Mouse (Mus musculus) thymus, postnatal 14 days (tissue): ENCODE results near the gene Sars2.
A peak's percentile ranks its signal among the peaks of the same experiment; 100 is the strongest.

ENCODE experiments used
- DNase-seq: peaks from one replicate; pipeline ENCODE4 v3.0.0; 2021

The Sars2 gene

DNA sequence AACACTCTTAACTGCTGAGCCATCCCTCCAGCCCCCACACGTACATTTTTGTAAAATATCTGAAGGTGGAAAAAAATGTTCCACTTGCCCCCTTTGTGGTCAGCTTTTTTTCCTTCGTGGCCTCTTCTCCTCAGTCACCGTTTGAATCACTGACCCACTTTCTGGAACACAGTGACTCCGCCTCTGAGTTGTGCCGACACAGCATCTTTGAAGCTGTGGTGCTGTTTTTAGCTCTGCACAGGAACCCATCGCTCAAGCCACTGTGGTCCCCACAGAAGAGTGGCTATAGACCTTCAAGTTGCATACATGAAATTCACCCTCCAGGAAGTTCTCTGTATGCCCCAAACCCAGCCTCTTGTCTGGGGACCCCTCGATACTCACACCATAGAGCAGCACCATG, 39.1 kb downstream of the Sars2 start:
- DNase-seq = peak; percentile 81

DNA sequence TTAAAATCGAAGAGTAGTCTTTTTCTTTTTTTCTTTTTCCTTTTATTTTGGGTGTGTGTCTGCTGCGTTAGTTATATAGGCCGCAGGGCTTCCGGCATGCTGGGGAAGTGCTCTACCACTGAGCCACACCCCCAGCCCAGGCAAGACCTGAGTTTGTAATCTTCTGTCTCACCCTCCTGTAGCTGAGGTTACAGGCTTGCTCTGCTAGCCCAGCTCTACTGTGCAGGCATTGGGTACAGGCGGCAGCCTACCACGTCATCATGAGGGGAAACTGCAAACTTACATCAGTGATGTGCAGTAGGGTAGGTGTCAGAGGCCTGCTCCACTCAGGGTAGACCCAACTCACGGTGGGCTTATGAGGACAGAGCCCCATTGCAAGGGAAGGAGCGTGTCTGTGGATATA, 39.5 kb downstream of the Sars2 start:
- DNase-seq = peak; percentile 89

DNA sequence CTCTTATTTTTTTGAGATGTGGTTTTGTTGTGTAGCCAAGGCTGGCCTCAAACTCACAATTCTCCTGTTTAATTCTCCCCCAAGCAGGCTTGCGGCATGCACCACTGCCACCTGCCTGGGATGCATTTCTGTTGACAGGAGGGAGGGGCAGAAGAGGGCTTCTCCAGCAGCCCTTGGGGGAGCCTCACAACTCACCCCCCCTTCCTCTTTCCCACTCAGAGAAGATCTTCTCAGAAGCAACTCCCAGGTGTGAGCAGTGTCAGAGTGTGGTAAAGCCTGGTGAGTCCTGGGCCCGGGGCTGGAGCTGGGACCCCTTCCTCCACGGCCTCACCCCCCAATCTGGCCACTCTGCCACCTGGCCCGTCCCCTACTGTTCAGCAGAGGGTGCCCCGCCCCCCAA, 43.4 kb downstream of the Sars2 start:
- peak; percentile 74 for DNase-seq

DNA sequence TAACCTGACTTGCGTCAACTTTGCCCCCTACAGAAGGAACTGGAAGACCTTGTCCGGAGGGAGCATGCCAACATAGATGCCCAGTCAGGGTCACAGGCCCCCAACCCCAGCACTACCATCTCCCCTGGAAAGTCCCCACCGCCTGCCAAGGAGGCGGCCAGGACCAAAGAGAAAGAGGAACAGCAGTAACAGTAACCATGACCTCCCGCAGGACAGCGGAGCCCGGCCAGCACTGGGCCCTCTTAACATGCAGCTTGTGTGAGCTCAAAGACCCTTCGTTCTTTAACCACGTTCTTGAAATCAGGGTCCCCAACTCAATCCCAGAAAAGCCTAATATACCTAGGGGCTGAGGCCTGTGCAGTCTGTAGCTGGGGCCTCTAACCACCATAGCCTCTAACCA, 46.1 kb downstream of the Sars2 start:
- no peak for DNase-seq

DNA sequence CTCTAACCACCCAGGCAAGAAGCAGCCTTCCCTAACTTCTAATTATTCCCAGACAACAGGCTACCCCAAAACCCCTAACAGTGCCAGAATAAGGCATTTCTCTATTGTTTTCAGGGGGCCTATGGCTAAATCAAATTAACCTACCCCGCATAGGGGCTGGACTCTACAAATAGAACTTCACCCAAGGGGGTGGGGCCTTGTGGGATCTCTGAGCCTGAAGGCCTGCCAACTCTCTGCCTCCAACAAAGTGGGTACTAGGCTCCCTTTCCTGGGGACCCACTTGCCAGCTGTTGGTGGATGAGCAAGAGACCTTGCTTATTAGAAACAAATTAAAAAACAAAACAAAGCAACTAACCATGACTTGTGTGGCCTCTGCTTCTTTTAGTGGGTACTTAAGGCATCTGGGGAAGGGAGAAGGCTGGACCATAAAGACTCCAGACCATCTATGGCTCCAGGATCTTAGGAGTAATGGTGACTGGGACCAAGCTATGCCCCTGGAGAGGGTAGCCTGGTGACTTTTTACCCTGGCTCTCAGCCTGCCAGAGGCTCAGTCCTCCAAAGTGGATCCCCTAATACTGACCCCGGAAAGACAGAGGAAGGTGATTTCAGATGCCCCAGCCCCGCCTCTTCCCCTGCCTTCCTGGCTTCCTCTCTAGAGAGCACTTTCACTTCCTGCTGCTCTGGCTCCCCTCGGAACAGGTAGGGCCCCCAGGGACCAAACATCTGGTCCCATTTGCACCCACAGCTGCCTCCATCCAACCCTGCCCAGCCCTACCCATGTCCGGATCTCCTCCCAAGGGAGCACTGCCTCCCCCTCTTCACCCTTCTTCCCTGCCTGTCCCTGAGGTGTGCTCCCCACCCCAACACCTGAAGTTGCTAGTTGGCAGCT, 46.8 kb downstream of the Sars2 start, which contains the start of gene Rinl:
Gene Rinl, plus strand, starts transcription at position 663 of the 889 bp plus-strand sequence.
- DNase-seq = peak; percentile 87

- DNase-seq = no peak
Observed at GRCm38 (mm10) chr7:28789235-28789634, 47.4 kb downstream of the Sars2 start.

- peak; percentile 42 for DNase-seq
Observed at GRCm38 (mm10) chr7:28790066-28790806, 48.4 kb downstream of the Sars2 start.

DNA sequence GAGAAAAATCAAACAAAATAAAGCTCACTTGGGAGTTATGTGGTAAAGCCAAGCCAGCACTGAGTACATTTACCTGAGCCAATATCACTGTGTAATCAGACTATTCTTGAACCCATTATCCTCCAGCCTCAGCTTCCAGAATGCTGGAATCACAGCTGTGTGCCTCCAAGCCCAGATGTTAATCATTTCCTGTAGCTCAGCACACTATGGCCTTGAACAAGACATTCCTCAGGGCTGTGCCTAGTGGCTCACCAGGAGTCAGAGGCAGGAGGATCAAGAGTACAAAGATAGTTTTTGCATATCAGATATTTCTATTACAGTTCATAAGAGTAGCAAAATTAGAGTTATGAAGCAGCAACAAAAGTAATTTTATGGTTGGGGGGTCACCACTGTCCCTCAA, 49.9 kb downstream of the Sars2 start:
- no peak for DNase-seq

DNA sequence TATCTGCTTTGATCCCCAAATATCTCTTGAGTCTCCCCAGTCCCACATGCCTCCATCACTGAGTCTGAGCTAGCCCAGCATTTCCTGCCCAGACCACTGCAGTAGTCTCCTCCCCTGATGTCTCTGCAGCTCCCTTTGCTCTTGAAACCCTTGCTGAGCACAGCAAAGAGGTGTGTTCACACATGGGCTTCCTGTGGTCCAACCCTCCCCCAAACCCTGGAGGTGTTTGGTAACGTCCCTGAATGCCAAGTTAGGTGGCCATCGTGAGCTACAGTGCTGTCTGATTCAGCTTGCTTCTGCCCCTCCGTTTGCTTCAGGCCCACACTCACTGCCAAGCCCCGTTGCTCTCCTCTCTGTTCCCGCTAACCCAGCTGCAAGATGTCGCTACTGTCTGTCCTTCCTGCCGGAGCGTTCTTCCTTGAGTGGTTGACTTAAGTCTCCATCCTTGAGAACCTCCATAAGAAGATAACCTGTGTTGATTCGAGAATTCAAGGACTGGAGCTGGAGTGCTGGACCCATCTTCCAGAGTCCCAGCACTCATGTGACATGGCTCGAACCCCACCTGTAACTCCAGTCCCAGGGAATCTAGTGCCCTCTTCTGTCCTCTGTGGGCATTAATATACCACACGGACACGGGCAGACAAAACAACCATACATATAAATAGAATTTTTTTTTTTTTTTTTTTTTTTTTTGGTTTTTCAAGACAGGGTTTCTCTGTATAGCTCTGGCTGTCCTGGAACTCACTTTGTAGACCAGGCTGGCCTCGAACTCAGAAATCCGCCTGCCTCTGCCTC, 50.8 kb downstream of the Sars2 start:
- DNase-seq = peak; percentile 54

DNA sequence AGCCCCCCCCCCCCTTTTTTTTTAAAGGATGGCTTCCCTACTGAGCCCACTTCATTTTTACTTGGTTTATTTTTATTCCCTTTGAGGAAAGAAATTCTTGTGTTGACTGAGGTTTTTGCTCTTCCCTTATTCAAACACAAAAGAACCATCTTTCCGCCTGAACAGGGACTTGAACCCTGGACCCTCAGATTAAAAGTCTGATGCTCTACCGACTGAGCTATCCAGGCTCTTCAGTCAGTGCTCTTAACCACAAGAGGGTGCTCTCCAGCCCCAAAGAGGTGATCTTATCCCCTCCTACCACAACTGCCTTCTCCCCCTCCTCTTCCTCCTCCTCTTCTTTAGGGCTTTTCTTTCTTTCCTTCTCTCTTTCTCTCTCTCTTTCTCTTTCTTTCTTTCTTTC, 52.0 kb downstream of the Sars2 start:
- DNase-seq = peak; percentile 78

DNA sequence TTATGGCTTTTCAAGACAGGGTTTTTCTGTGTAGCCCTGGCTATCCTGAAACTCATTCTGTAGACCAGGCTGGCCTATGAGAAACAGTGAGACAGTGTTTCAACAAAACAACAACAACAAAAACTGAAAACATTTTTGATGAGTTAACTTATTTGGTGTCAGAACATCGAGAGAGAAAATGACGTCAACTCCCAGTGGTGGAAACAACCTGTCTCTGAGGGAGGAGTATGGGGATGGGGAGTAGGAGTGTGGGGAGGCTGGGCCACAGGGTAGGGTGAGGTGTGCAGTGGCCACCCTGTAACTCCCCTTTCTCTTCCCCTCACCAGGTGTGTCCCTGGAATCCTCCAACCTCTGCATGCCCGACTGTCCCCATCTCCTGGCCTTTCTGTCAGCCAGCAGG, 52.7 kb downstream of the Sars2 start:
- DNase-seq = no peak

DNA sequence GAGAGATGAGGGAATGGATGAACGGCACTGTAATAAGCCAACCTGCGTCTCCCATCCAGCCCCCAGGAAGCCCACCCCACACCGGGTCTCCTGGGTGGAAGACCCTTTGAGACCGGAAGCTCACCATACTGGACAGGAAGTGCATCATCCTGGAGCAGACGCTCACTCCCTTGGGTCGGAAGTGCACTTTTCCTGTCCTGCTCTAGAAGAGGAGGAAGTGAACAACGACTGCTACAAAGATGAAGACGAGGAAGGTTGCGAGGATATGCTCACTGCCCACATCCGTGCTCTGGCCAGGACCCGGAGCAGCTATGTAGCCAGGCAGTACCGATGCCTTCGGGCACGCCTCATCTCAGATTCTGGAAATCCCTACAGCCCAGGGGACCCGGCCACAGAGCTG, 54.0 kb downstream of the Sars2 start:
- no peak for DNase-seq

DNA sequence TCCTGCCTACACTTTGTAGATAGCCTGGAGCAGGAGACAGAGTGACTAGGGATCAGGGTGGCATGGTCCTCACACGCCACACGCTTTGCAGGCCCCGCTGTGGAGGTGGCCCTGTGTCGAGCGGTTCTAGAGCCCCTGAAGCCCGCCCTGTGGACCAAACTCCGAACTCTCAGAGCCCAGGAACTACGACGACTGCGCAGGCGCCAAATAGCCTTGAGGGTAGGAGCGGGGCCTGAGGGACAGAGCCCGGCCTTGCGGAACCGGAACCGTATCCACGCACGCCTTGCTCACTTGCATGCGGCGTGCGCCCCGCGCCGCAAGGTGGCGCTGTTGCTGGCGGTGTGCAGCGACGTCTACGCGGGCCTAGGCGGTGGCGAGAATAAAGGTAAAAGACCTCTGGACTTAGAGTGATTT, 54.8 kb downstream of the Sars2 start:
- DNase-seq = peak; percentile 81

DNA sequence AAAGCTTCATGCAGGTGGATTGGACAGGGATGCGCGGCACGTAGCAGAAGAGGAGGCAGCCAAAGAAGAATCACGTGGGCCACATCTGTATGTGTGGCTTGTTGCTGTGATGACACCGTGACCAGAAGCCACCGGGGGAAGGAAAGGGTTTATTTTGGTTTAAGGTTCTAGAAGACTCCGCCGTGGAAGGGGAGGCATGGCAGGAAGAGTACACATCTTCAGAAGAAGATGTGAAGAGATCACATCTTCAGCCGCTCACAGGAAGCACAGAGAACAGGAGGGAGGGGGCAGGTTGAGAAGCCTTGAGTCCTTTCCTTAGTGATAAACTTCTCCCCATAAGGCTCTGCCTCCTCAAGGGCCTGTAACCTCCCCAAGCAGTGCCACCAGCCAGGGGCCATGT, 58.2 kb downstream of the Sars2 start:
- DNase-seq = peak; percentile 51

DNA sequence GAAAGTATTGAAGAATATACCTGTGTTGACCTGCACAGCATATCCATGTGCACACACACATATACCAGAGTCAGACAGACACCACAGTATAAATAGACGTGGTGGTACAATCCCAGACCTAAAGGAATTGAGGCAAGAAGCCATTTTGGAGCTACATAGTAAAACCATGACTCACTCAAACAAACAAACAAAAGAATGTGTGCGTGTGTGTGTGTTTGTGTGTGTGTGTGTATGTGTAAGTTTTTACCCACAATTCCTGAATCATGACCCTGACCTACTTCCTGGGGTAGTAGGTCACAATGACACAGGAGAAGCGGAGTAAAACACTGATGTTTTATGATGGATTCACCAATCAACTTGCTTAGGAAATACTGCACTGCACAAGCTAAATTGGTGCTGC, 59.7 kb downstream of the Sars2 start:
- DNase-seq = no peak

DNA sequence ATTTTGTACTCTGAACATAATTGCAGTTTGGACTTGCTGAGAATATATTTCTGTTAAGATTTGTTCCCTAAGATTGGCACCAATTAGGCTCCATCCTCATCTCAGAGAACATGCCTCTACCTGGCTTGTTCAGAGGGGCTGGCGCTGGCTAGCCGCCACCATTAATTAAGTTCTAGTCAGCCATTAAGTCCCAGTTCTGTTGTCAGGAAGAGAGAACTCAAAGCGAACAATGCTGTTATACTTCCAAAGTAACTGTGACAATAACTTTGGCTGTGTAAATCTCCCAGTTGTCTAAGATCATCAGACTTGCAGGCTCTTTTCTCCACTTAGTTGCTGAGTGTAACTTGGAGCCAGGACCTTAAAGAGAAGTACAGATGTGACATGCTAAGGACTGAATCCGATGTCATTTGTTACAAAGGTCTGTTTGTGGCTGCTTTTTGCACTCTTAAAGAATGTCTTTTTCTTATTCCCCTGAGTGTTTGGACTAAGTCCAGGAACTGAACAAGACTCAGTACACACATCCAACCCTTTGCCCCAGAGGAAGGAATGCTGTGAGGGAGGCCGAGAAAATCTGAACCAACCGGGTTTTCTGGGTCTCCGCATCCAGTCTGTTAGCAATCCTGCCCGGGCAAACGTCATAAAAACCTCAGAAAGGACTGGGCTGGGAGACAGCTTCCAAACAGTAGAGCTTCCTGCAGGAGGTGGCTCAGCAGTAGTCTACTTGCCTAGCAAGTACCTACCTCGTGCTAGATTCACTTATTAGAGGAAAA, 60.3 kb downstream of the Sars2 start:
- no peak for DNase-seq

GRCm38 (mm10) chr7:28802846-28803588, 61.2 kb downstream of the Sars2 start:
- DNase-seq = no peak
